Mouse (Mus musculus): ENCODE measurements around the gene Papolg. TPM values are rescaled to one million over a fixed set of nuclear protein-coding genes. Genes with fewer than 3 reads are reported as not detected.
A peak's percentile ranks its signal among the peaks of the same experiment; 100 is the strongest.
"Not testable (repeated sequence)": the region's sequence is repeated elsewhere in the genome, so short reads cannot be mapped to it uniquely, and the experiment has no call there.

The Papolg gene
- 10 to 100 TPM in 25 of 26 experiments, 1 to 10 TPM in 1; 9.3 to 41.3 (median 25.1) TPM for total RNA-seq (2018; cell fraction: chromatin; rRNA removed)
- total RNA-seq (2018; cell fraction: cytosol; rRNA removed): 1 to 10 TPM; 3.7 to 8.3 (median 5.9) TPM
- 10 to 100 TPM in 21 of 26 experiments, 1 to 10 TPM in 5; 7.1 to 36.8 (median 16.0) TPM for total RNA-seq (2018; cell fraction: nucleus; rRNA removed)
- polyA plus RNA-seq (2018): 5.1 to 8.3 TPM (median 6.8 TPM) in 3 replicates

DNA sequence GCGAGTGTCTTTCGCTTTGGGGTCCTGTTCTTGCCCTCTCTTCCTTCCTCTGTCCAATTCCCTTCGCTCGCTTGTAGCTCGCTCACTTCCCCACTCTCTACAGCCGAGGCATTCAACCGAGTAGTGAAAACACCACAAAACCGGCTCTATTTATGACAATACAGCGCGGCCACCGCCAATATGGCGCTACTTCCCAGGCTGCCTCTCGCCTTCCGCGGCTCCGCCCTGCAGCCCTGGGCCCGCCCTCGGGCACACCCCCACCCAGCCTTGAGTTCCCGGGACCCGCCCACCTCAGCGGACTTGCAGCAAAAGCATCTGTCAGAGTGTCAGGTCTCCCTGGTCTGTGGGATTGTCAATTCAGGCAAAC lies at the start of gene Papolg:
Gene Papolg, minus strand, starts transcription at position 194 of the 367 bp plus-strand sequence.
- Histone ChIP-seq H3K27ac (peak within 1 kb of the TSS; percentile 46; the same call in 1 of the 2 replicates), H3K4me3 (ENCODE audit: inconsistent target) (peak within 1 kb of the TSS; percentile 80), H3K79me2 (ENCODE audit: inconsistent target) (peaks cover 19% of the 10 kb centered on the region), H3K36me3 (ENCODE audit: inconsistent target) (no peaks in the 10 kb centered on the region)
- WGBS (ENCODE audit: missing documents): 3% methylated on average over 21 of the region's 21 CpGs

DNA sequence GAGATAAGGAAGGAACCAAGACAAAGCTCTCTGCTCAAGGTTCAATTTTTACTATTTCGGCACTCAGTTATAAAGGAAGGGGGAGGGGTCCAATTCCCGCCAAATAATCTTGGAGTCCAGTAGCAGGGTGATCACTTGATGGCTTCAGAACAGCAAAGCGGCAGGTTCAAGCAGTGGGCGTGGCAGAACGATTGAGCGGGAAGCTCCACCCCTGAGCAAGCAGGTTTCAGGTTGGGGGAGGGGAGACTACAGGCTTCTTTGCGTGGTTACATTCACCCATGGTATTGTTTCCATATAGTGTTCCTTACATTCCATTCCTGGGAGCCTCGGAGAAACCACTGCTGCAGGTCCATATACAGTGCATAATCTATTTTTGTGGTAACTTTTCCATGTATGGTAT lies 33.1 kb upstream of the Papolg start:
- not testable (repeated sequence) for H3K36me3 ChIP-seq (ENCODE audit: inconsistent target); H3K79me2 ChIP-seq (ENCODE audit: inconsistent target); H3K27ac ChIP-seq; H3K4me3 ChIP-seq (ENCODE audit: inconsistent target)
- 30% methylated on average over 7 of the region's 8 CpGs for WGBS (ENCODE audit: missing documents)

DNA sequence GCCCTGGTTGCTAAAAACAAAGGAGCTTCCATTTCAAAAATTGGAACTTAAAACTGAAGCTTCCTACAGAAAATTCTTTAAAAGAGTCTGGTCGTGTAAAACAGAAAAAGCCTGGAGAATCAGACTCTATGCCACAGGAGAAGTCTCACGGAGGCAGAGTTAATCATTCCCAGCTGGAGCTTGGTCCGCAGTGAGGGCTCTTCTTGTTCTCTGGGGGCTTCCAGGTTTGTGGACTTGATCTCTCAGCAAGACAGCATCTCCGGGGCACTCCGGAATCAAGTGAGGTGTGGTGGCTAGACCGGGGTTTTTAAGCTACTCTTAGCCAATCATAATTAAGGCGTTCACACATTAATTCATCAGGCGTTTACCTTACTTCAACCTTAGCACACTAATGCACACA lies 32.6 kb upstream of the Papolg start:
- Histone ChIP-seq H3K79me2 (ENCODE audit: inconsistent target) (no peaks in the 10 kb centered on the region), H3K27ac (no peak overlapping the region), H3K36me3 (ENCODE audit: inconsistent target) (no peaks in the 10 kb centered on the region), H3K4me3 (ENCODE audit: inconsistent target) (no peak overlapping the region)
- 48% methylated on average over 7 of the region's 8 CpGs for WGBS (ENCODE audit: missing documents)

DNA sequence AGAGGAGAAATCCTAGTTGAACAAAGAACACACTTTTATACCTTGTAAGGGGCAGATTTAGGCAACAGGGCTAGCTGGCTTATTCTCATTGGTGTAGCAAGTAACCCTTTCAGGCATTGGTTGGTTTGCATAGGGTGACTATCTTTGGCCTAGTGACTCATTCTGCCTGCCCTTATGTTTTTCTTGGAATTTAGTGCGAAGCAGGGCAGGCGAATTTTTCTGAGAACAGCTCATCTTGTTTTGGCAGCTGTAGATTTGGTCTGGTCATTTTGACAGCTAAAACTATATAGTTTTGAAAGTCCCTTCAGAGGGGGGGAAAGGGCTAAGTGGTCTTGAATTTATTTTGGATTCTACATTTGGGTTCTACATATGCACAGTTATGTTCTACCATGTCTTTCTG lies 18.8 kb upstream of the Papolg start:
- not testable (repeated sequence) for H3K36me3 ChIP-seq (ENCODE audit: inconsistent target); H3K27ac ChIP-seq; H3K4me3 ChIP-seq (ENCODE audit: inconsistent target); H3K79me2 ChIP-seq (ENCODE audit: inconsistent target)
- WGBS (ENCODE audit: missing documents): 94% methylated on average over 2 of the region's 2 CpGs

DNA sequence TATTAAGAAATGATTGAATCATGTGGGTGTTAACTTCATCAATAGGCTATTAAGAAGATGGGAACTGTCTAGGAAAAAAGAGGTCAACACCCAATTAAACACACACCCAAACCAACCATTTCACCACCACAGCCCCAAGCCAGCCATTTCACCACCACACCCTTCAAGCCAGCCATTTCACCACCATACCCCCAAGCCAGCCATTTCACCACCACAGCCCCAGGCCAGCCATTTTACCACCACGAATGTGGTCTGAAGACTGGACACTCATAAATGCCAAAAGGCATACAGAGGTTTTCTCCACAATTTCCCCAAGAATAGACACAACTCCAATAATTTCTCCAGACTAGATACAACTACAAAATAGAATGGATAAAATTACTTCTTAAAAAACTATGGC lies 8.9 kb upstream of the Papolg start:
- WGBS (ENCODE audit: missing documents): 100% methylated on average over 1 of the region's 1 CpGs
- no peak overlapping the region for H3K4me3 ChIP-seq (ENCODE audit: inconsistent target)
- no peaks in the 10 kb centered on the region for H3K36me3 ChIP-seq (ENCODE audit: inconsistent target)
- no peak overlapping the region for H3K27ac ChIP-seq
- H3K79me2 ChIP-seq (ENCODE audit: inconsistent target): no peaks in the 10 kb centered on the region

DNA sequence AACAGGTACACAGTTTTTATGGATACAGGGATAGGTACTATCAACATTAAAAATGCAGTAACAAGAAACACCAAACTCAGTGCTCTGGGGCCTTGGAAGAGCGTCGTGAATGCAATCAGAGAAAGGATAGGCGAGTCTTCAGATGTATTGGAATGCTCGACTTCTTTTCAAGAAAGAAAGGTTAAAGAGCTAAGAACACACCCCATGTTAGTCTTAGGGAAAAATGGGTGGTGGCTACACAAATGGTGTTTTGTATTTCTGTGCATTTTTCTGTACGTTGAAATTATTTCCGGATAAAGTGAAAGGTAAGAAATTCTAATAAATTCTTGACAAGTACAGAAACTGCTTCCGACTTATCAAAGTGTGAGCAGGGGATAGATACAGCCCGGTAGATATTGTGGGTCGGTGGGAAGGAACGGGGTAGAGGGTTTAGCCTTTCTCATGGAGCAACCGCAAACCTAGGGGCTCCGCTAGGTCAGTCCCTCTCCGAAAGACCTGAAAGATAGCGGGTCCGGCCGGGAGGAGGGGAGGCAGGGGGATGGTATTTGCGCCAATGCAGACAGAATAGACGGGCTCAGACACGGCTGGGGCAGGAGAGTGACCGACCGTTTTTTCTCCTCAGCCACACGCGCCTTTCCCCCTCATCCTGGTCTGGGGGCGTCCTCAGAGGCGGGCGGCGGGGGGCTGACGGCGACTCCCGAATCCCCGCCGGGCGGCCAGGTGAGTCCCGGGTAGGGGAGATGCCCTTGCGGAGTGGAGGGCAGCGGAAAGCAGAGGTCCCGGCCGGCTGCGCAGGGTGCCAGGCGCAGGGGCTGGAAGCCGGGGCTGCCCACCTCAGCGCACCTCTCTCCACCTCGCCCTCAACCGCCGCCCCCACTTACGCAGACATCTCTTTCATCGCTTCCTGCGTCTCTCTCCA lies 653 bp downstream of the Papolg start:
- peaks cover 19% of the 10 kb centered on the region for H3K79me2 ChIP-seq (ENCODE audit: inconsistent target)
- H3K4me3 ChIP-seq (ENCODE audit: inconsistent target): peak overlapping the region; percentile 80
- H3K36me3 ChIP-seq (ENCODE audit: inconsistent target): no peaks in the 10 kb centered on the region
- peak overlapping the region; percentile 46; the same call in 1 of the 2 replicates for H3K27ac ChIP-seq
- 1% methylated on average over 45 of the region's 48 CpGs for WGBS (ENCODE audit: missing documents)

DNA sequence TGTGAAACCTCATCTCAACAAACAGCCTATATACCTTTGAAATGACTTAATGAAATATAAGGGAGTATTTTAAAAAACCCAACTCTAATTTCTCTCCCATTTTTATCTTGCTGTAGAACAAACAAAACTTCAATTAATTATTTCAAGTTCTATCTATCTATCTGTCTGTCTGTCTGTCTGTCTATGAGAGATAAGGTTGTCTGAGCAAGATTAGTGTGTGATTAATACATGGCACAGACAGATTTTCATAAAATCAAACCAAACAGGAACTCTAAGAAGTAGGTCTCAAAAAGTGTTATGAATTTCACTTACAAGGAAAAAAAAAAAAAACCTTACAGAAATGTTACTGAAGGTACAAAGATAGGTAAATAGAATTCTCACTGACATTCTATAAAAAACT lies 1.5 kb downstream of the Papolg start:
- H3K36me3 ChIP-seq (ENCODE audit: inconsistent target): no peaks in the 10 kb centered on the region
- no peak overlapping the region for H3K27ac ChIP-seq
- peaks cover 19% of the 10 kb centered on the region for H3K79me2 ChIP-seq (ENCODE audit: inconsistent target)
- no peak overlapping the region for H3K4me3 ChIP-seq (ENCODE audit: inconsistent target)

DNA sequence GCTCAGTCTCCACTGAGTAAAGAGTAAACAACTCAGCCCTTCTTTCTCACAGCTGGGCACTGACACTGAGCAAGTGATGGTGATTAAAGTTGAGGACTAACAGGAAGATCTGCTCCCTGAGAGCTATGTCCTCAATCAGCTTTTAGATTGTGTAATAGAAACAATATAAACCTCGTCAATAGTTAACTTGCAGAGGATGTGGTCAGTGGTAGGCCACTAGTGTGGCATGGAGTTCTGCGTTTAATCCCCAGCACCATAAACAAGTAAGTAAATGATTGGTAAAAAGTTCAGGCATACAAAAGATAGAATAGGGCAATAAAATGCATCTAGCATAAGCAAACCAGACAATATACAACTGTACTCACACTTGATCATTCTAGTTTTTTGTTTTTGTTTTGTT lies 30.7 kb downstream of the Papolg start:
- no peak overlapping the region for H3K4me3 ChIP-seq (ENCODE audit: inconsistent target)
- no peak overlapping the region for H3K27ac ChIP-seq
- WGBS (ENCODE audit: missing documents): 44% methylated on average over 2 of the region's 2 CpGs
- no peaks in the 10 kb centered on the region for H3K79me2 ChIP-seq (ENCODE audit: inconsistent target)
- peaks cover 71% of the 10 kb centered on the region for H3K36me3 ChIP-seq (ENCODE audit: inconsistent target)

DNA sequence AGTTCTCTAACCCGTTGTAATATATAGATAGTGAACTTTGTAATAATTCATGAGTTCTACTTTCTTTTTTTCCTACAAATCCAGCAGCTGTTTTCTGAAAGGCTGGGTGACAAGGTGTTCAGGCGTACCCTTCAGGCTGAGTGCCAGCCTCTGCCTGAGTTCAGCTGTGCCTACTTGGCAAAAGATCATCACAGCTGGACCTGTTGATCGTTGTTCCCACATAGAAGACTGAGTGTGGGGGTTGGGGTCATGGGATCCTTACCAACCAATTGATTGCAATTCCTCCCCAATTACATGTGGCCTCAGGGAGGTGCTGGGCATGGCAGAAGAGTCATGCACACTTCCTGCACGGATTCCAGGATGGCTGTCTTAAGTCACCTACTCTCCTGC lies 38.3 kb downstream of the Papolg start:
- 90% methylated on average over 4 of the region's 4 CpGs for WGBS (ENCODE audit: missing documents)
- H3K27ac ChIP-seq: no peak overlapping the region
- H3K79me2 ChIP-seq (ENCODE audit: inconsistent target): no peaks in the 10 kb centered on the region
- H3K4me3 ChIP-seq (ENCODE audit: inconsistent target): no peak overlapping the region
- H3K36me3 ChIP-seq (ENCODE audit: inconsistent target): peaks cover 45% of the 10 kb centered on the region

DNA sequence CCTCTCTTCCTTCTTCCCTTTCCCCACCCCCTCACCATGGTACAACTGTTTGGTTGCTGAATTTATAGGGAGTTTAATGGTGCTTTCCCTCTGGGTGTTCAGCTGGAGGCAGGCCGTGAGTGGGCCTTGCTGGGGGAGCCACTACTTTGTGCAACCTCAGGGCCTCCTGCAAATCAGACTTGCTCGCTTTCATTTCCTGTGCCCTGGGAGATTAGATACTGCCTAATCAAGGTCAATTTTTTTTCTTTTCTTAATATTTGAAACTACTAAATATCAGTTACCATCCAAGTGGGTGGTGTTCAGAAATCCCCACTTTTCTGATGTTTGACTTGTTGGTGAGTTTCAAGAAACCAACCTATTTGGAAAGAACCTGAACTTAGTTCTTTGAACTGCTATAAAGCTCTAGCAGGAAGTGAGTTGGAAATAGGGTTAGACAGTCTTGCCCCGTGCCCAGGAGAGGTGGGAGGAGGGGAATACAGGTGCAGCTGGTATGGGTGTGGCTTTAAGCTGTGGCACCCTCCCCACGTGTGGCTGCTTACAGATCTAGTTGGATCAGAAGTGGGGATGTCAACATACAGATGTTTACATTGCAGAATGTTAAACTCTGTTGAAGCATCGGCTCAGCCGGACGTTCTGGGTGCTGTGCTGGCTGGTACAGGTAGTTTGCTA lies 38.9 kb downstream of the Papolg start:
- WGBS (ENCODE audit: missing documents): 81% methylated on average over 7 of the region's 7 CpGs
- Histone ChIP-seq H3K27ac (no peak overlapping the region), H3K79me2 (ENCODE audit: inconsistent target) (no peaks in the 10 kb centered on the region), H3K36me3 (ENCODE audit: inconsistent target) (peaks cover 40% of the 10 kb centered on the region), H3K4me3 (ENCODE audit: inconsistent target) (no peak overlapping the region)

DNA sequence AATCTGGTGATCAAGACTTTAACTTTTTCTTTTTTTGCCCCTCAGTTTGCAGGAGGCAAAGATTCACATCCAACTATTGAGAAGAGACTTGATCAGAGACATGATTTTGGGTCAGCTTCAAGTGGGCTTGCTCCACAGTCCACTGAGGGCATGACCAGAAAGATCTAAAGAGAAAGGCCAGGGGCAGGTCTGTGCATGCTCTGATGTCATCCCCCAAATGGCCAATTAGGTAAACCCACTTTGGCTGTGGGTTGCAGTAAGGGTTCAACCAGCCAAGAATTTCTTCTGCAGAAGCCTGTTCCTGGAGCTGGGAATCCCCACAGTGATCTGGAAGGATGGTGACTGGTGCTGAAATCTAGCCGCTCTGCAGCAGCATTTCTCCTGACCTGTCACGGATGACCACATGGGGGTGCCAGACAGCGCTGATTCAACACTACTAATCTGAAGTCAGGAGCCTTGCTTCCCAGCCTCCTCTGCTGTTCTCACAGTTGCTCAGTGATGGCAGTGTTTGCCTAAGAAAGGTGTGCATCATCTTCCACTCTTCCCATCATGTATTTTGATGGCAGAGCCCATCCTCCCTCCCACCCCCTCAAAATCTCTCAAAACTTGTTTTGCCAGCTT lies 39.8 kb downstream of the Papolg start:
- Histone ChIP-seq H3K27ac (no peak overlapping the region), H3K36me3 (ENCODE audit: inconsistent target) (peaks cover 33% of the 10 kb centered on the region), H3K79me2 (ENCODE audit: inconsistent target) (no peaks in the 10 kb centered on the region), H3K4me3 (ENCODE audit: inconsistent target) (no peak overlapping the region)
- 18% methylated on average over 3 of the region's 3 CpGs for WGBS (ENCODE audit: missing documents)

DNA sequence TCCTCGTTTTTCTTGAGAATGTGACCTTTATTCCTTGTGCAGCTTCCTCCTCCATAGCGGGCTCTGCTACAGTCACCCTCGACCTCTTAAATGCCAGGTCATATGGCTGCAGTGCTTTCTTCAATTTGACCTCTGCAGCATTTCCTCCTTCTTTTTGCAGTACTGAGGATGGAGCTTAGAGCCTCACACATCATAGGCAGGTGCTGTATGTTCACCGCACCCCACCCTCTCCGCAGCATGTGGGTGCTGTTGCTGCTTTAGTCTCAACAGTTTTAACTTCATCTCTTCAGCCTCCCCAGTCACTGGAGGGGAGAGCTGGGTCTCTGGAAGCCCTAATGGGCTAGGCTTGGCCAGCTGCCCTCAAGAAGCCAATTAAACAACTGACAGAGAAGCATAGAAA lies 41.7 kb downstream of the Papolg start:
- H3K79me2 ChIP-seq (ENCODE audit: inconsistent target): no peaks in the 10 kb centered on the region
- H3K27ac ChIP-seq: no peak overlapping the region
- H3K36me3 ChIP-seq (ENCODE audit: inconsistent target): peaks cover 13% of the 10 kb centered on the region; the same call in 1 of the 2 replicates
- no peak overlapping the region for H3K4me3 ChIP-seq (ENCODE audit: inconsistent target)
- 54% methylated on average over 5 of the region's 5 CpGs for WGBS (ENCODE audit: missing documents)

DNA sequence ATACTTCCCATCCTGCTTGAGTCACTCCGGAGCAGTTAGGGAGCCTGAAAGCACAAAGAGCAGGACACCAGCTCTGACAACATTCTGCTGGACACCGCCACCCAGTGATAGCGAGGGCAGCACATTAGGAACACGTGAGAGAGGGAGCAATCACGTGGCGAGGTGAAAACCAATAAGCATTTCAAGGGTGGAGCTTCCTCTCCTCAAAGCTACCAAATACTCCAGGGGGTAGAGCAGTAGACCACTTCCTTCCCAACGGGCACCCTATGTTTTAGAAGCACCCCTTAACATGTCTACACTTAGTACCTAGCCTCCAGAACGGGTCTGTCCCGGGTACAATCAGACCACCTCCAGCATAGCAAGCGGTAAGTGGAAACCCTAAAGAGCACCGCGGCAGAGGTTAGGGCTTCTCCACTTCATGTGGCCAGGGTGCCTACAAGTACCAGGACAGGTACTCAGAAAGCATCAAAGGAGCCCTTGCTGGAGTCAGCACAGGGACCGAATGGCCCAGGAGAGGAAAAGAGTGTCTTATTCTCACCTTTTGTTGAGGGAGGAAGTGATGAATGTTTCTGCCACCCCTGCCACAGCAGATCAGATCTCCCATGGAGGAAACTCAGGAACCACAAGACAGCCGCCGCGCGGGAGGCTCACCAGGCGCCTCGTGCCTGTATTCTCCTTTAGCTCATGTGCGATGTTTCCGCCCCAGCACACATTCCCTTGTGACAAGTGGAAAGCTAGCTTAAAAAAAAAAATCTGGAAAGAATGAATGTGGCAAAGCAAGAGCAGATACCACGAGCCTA lies 48.8 kb downstream of the Papolg start:
- Histone ChIP-seq H3K36me3 (ENCODE audit: inconsistent target) (no peaks in the 10 kb centered on the region), H3K79me2 (ENCODE audit: inconsistent target) (no peaks in the 10 kb centered on the region), H3K27ac (no peak overlapping the region), H3K4me3 (ENCODE audit: inconsistent target) (no peak overlapping the region)
- WGBS (ENCODE audit: missing documents): 32% methylated on average over 22 of the region's 22 CpGs

DNA sequence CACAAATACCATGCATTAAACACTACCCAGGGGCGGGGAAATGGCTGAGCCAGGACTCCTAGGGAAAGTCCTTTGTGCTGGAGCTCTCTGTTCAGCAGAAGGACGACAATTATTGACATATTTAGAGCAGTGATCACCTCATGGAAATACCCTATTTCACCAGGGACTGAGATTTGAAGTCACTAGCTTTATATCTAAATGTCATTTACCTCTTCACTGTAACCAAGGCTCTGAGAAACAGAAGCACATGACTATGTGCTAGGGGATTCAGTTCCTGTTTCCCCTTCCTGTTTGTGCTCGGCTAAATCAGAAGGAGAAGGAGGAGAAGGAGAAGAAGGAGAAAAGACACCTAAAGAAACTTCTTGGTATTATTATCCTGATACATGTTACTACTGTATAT lies 71.8 kb downstream of the Papolg start:
- H3K36me3 ChIP-seq (ENCODE audit: inconsistent target): no peaks in the 10 kb centered on the region
- peak overlapping the region; percentile 77 for H3K27ac ChIP-seq
- WGBS (ENCODE audit: missing documents): 49% methylated on average over 3 of the region's 3 CpGs
- H3K79me2 ChIP-seq (ENCODE audit: inconsistent target): no peaks in the 10 kb centered on the region
- H3K4me3 ChIP-seq (ENCODE audit: inconsistent target): no peak overlapping the region
